Mouse (Mus musculus) CH12.LX (cell line): ENCODE results near the gene Smpd1. TPM values are rescaled to one million over a fixed set of nuclear protein-coding genes. Genes with fewer than 3 reads are reported as not detected.

Experiments
- DNase-seq: peaks from one replicate; pipeline ENCODE4 v3.0.0-alpha.2; 2013; ENCODE audit errors: extremely low read depth
- H3K27ac ChIP-seq: 2 replicates; pipeline ENCODE4 v1.5.1; 2012; ENCODE audit warnings: low read depth, mild to moderate bottlenecking, control low read depth, moderate library complexity; ENCODE audit not compliant: insufficient read depth
- H3K27me3 ChIP-seq: replicated peaks from 2 replicates; pipeline ENCODE3; 2012; ENCODE audit warnings: inconsistent platforms
- H3K36me3 ChIP-seq, 2 experiments: replicated peaks in 1 of 2; 2 replicates each; pipeline versions ENCODE3 to v1.6.1; 2012; ENCODE audit warnings: inconsistent platforms in 1 of 2, low read length in 1 of 2, mild to moderate bottlenecking in 1 of 2, mixed read lengths in 1 of 2, moderate library complexity in 1 of 2; ENCODE audit not compliant: control insufficient read depth in 1 of 2, insufficient read depth in 1 of 2
- H3K4me1 ChIP-seq, 2 experiments: 2 replicates each; pipeline ENCODE4 v1.6.1; 2012; ENCODE audit warnings: inconsistent platforms in 1 of 2, moderate library complexity in 1 of 2; ENCODE audit not compliant: insufficient read depth in 2 of 2, control insufficient read depth in 1 of 2
- H3K4me2 ChIP-seq: 2 replicates; pipeline ENCODE4 v1.6.1; 2012; ENCODE audit warnings: low read depth, mild to moderate bottlenecking, control low read depth; ENCODE audit not compliant: poor library complexity, insufficient read depth, severe bottlenecking
- H3K4me3 ChIP-seq, 3 experiments: fragments of 150-350 bp in 1 of 3; sonication (generic) in 1 of 3; replicated peaks in 1 of 3; 2 replicates each; pipeline versions ENCODE3 to v1.5.1; 2011 to 2012; ENCODE audit warnings: low read depth in 2 of 3, low read length in 2 of 3, mild to moderate bottlenecking in 2 of 3, moderate library complexity in 2 of 3, control low read depth in 1 of 3, improper control_type of control experiment in 1 of 3, inconsistent platforms in 1 of 3, mixed read lengths in 1 of 3; ENCODE audit not compliant: poor library complexity in 1 of 3
- H3K79me2 ChIP-seq: replicated peaks from 2 replicates; pipeline ENCODE4 v1.6.1; 2012; ENCODE audit warnings: mild to moderate bottlenecking, moderate library complexity; ENCODE audit not compliant: control insufficient read depth, poor library complexity, insufficient read depth, severe bottlenecking; ENCODE audit errors: extremely low read depth
- H3K9ac ChIP-seq: 2 replicates; pipeline ENCODE4 v1.6.1; 2012; ENCODE audit warnings: low read depth, mild to moderate bottlenecking, control low read depth, moderate library complexity; ENCODE audit not compliant: insufficient read depth
- H3K9me3 ChIP-seq: replicated peaks from 2 replicates; pipeline ENCODE3; 2012; ENCODE audit warnings: low read length, inconsistent platforms, mixed read lengths
- BHLHE40 ChIP-seq: IDR thresholded peaks from 2 replicates; pipeline ENCODE4 v1.6.1; 2011; ENCODE audit warnings: mild to moderate bottlenecking, low read depth, low read length, improper control_type of control experiment
- CHD1 ChIP-seq: IDR thresholded peaks from 2 replicates; pipeline ENCODE4 v1.6.1; 2012; ENCODE audit warnings: low read depth, low read length, improper control_type of control experiment, inconsistent platforms
- CHD2 ChIP-seq: IDR thresholded peaks from 2 replicates; pipeline ENCODE4 v1.6.1; 2011; ENCODE audit warnings: low read length, improper control_type of control experiment
- CTCF ChIP-seq, 2 experiments: IDR thresholded peaks in 1 of 2; conservative IDR thresholded peaks in 1 of 2; 2 replicates each; pipeline ENCODE4 v1.5.1; 2011 to 2012; ENCODE audit warnings: low read depth in 2 of 2, low read length in 2 of 2, improper control_type of control experiment in 1 of 2, inconsistent platforms in 1 of 2, mild to moderate bottlenecking in 1 of 2, moderate library complexity in 1 of 2
- ELF1 ChIP-seq: IDR thresholded peaks from 2 replicates; pipeline ENCODE4 v1.6.1; 2014; ENCODE audit warnings: low read depth, mild to moderate bottlenecking, inconsistent platforms, low read length, improper control_type of control experiment
- EP300 ChIP-seq: IDR thresholded peaks from 2 replicates; pipeline ENCODE4 v1.6.1; 2011; ENCODE audit warnings: low read length, improper control_type of control experiment
- ETS1 ChIP-seq: conservative IDR thresholded peaks from 2 replicates; pipeline ENCODE4 v1.6.1; 2012; ENCODE audit warnings: low read depth, mild to moderate bottlenecking, inconsistent platforms, low read length, improper control_type of control experiment, moderate library complexity
- GABPA ChIP-seq: IDR thresholded peaks from 2 replicates; pipeline ENCODE4 v1.6.1; 2012; ENCODE audit warnings: low read depth, low read length, improper control_type of control experiment, inconsistent platforms; ENCODE audit not compliant: insufficient replicate concordance
- IRF4 ChIP-seq: IDR thresholded peaks from 2 replicates; pipeline ENCODE4 v1.6.1; 2014; ENCODE audit warnings: low read depth, mild to moderate bottlenecking, inconsistent platforms, low read length, improper control_type of control experiment
- JUND ChIP-seq: conservative IDR thresholded peaks from 2 replicates; pipeline ENCODE4 v1.6.1; 2011; ENCODE audit warnings: low read depth, low read length, improper control_type of control experiment
- MAFK ChIP-seq: IDR thresholded peaks from 2 replicates; pipeline ENCODE4 v1.6.1; 2011; ENCODE audit warnings: low read length, improper control_type of control experiment; ENCODE audit not compliant: insufficient replicate concordance
- MAX ChIP-seq: IDR thresholded peaks from 2 replicates; pipeline ENCODE4 v1.6.1; 2011; ENCODE audit warnings: low read length, improper control_type of control experiment
- MAZ ChIP-seq: IDR thresholded peaks from 2 replicates; pipeline ENCODE4 v1.6.1; 2012; ENCODE audit warnings: low read depth, mild to moderate bottlenecking, inconsistent platforms, low read length, improper control_type of control experiment, moderate library complexity
- MXI1 ChIP-seq: IDR thresholded peaks from 2 replicates; pipeline ENCODE4 v1.6.1; 2011; ENCODE audit warnings: mild to moderate bottlenecking, low read depth, low read length, improper control_type of control experiment
- MYC ChIP-seq: IDR thresholded peaks from 2 replicates; pipeline ENCODE4 v1.6.1; 2011; ENCODE audit warnings: low read depth, mild to moderate bottlenecking, improper control_type of control experiment, low read length
- NELFE ChIP-seq: IDR thresholded peaks from 2 replicates; pipeline ENCODE4 v1.6.1; 2011; ENCODE audit warnings: low read depth, low read length, improper control_type of control experiment
- NRF1 ChIP-seq: IDR thresholded peaks from 2 replicates; pipeline ENCODE4 v1.6.1; 2014; ENCODE audit warnings: low read depth, mild to moderate bottlenecking, inconsistent platforms, low read length, improper control_type of control experiment, moderate library complexity
- PAX5 ChIP-seq: IDR thresholded peaks from 2 replicates; pipeline ENCODE4 v1.6.1; 2012; ENCODE audit warnings: low read length, inconsistent platforms, mixed read lengths
- POLR2AphosphoS2 ChIP-seq: IDR thresholded peaks from 2 replicates; pipeline ENCODE4 v1.6.1; 2011; ENCODE audit warnings: low read depth, low read length, improper control_type of control experiment
- RAD21 ChIP-seq: IDR thresholded peaks from 2 replicates; pipeline ENCODE4 v1.6.1; 2011; ENCODE audit warnings: low read depth, mild to moderate bottlenecking, low read length, improper control_type of control experiment, moderate library complexity
- RCOR1 ChIP-seq: conservative IDR thresholded peaks from 2 replicates; pipeline ENCODE4 v1.6.1; 2012; ENCODE audit warnings: low read depth, mild to moderate bottlenecking, inconsistent platforms, low read length, improper control_type of control experiment
- SIN3A ChIP-seq: IDR thresholded peaks from 2 replicates; pipeline ENCODE4 v1.6.1; 2012; ENCODE audit warnings: low read length, improper control_type of control experiment, inconsistent platforms
- SMC3 ChIP-seq: IDR thresholded peaks from 2 replicates; pipeline ENCODE4 v1.6.1; 2011; ENCODE audit warnings: low read depth, low read length, improper control_type of control experiment
- UBTF ChIP-seq: IDR thresholded peaks from 2 replicates; pipeline ENCODE4 v1.6.1; 2012; ENCODE audit warnings: low read depth, mild to moderate bottlenecking, inconsistent platforms, low read length, improper control_type of control experiment, moderate library complexity
- USF2 ChIP-seq: conservative IDR thresholded peaks from 2 replicates; pipeline ENCODE4 v1.6.1; 2011; ENCODE audit warnings: low read depth, low read length, improper control_type of control experiment
- ZKSCAN1 ChIP-seq: IDR thresholded peaks from 2 replicates; pipeline ENCODE4 v1.6.1; 2012; ENCODE audit warnings: low read depth, inconsistent platforms, low read length, improper control_type of control experiment, borderline replicate concordance
- ZMIZ1 ChIP-seq: IDR thresholded peaks from 2 replicates; pipeline ENCODE4 v1.6.1; 2012; ENCODE audit warnings: low read depth, mild to moderate bottlenecking, inconsistent platforms, low read length, improper control_type of control experiment
- ZNF384 ChIP-seq: IDR thresholded peaks from 2 replicates; pipeline ENCODE4 v1.6.1; 2012; ENCODE audit warnings: low read depth, low read length, improper control_type of control experiment, inconsistent platforms
- dilution Hi-C: fragments of 300-500 bp; cut with MboI; formaldehyde crosslinking; loops from 2 replicates; pipeline ENCODE4 v1.14.3; 2020; ENCODE audit warnings: low sequenced_read_pairs; ENCODE audit not compliant: extremely low pct_unique_long_range_greater_than_20kb, extremely low pct_ligation_motif_present
- in situ Hi-C: fragments of 300-500 bp; cut with MboI; formaldehyde crosslinking; loops from 3 replicates; pipeline ENCODE4 v1.14.3; 2019; ENCODE audit warnings: low sequenced_read_pairs, low pct_ligation_motif_present, low pct_unique_long_range_greater_than_20kb, mixed read lengths
- polyA plus RNA-seq: library from polyadenylated mRNA; unstranded; fragments of >175 nt; gene quantifications from 2 replicates; pipeline ENCODE4 v1.2.1, GENCODE M21; 2012; ENCODE audit warnings: low read depth; ENCODE audit not compliant: insufficient read length
- total RNA-seq, 2 experiments: library from RNA; depleted of rRNA; stranded (reverse); fragments of 300-350 nt in 1 of 2; fragments of >200 nt in 1 of 2; gene quantifications; 2 replicates each; pipeline ENCODE4 v1.2.3; 2012 to 2014

Smpd1 gene
- total and polyA plus RNA-seq, 3 experiments, result 16.9 to 22.5 (median 17.9) TPM

GRCm38 (mm10) chr7:105562317-105562716 is 8.2 kb downstream of the Smpd1 start:
- no peak overlapping the region for H3K4me2 ChIP-seq
- H3K9ac ChIP-seq, result no peak overlapping the region
- no peak overlapping the region for H3K27ac ChIP-seq
- no peak for TF ChIP-seq CHD1
- TF ChIP-seq UBTF, result no peak
- no peak for TF ChIP-seq RCOR1
- TF ChIP-seq MYC, result no peak
- no peak for TF ChIP-seq JUND
- TF ChIP-seq MAFK, result no peak
- TF ChIP-seq EP300, result no peak
- TF ChIP-seq ZNF384, result no peak
- TF ChIP-seq PAX5, result no peak
- TF ChIP-seq SMC3, result no peak
- TF ChIP-seq IRF4, result no peak
- no peak for TF ChIP-seq GABPA
- no peak for TF ChIP-seq NELFE
- no peak for TF ChIP-seq CHD2
- TF ChIP-seq SIN3A, result no peak
- TF ChIP-seq MAX, result no peak
- no peak for TF ChIP-seq MAZ
- TF ChIP-seq RAD21, result no peak
- H3K4me3 ChIP-seq, result no peak overlapping the region
- dilution Hi-C loops, result no loop called here
- no peaks in the 10 kb centered on the region for H3K79me2 ChIP-seq
- DNase-seq, result no peak
- H3K27me3 ChIP-seq, result no peaks in the 10 kb centered on the region
- H3K4me1 ChIP-seq, result peaks cover 0 to 3% of the 10 kb centered on the region in 2 experiments; a peak in 1 of 4 replicates
- peaks cover 6 to 19% of the 10 kb centered on the region in 2 experiments for H3K36me3 ChIP-seq
- in situ Hi-C loops, result no loop called here
- H3K9me3 ChIP-seq, result no peaks in the 10 kb centered on the region

- TF ChIP-seq NRF1, result no peak
- TF ChIP-seq MAFK, result no peak
- no peak for TF ChIP-seq MYC
- TF ChIP-seq SMC3, result no peak
- no peak for TF ChIP-seq POLR2AphosphoS2
- no peak for TF ChIP-seq ZKSCAN1
- TF ChIP-seq ZMIZ1, result no peak
- no peak for TF ChIP-seq MAX
- TF ChIP-seq BHLHE40, result no peak
- no peak for TF ChIP-seq CHD1
- TF ChIP-seq CHD2, result no peak
- TF ChIP-seq CTCF (conservative IDR thresholded peaks at IDR 0.05 in 1 of 2, IDR thresholded peaks at IDR 0.05 in 1 of 2; ENCODE audit: low read depth in 2 of 2, low read length in 2 of 2), result no peak
- no peak for TF ChIP-seq ELF1
- no peak for TF ChIP-seq MXI1
- no peak for TF ChIP-seq NELFE
- no peak for TF ChIP-seq ZNF384
- TF ChIP-seq UBTF, result no peak
- no peak for TF ChIP-seq RAD21
- TF ChIP-seq ETS1, result no peak
- TF ChIP-seq USF2, result no peak
- dilution Hi-C loops, result no loop called here
- H3K36me3 ChIP-seq, result peaks cover 0 to 8% of the 10 kb centered on the region in 2 experiments
- no peak for DNase-seq
- H3K27ac ChIP-seq, result no peak overlapping the region
- no peaks in the 10 kb centered on the region for H3K79me2 ChIP-seq
- H3K4me2 ChIP-seq, result no peak overlapping the region
- in situ Hi-C loops, result no loop called here
- H3K4me1 ChIP-seq, result peaks cover 0 to 3% of the 10 kb centered on the region in 2 experiments; a peak in 1 of 4 replicates
- no peaks in the 10 kb centered on the region for H3K27me3 ChIP-seq
- no peaks in the 10 kb centered on the region for H3K9me3 ChIP-seq
- no peak overlapping the region for H3K9ac ChIP-seq
- H3K4me3 ChIP-seq, result no peak overlapping the region
Observed at GRCm38 (mm10) chr7:105563367-105563766, 9.2 kb downstream of the Smpd1 start.
